In genomic region chr14:122875636-122876035, GRCm38 (mm10) we compare ENCODE assay signal across 10 mouse cellular contexts. TPM values are rescaled to one million over a fixed set of nuclear protein-coding genes. Genes with fewer than 3 reads are reported as not detected.
DNase-seq lines count a peak whose midpoint lies in the region; ATAC-seq and TF ChIP-seq lines count a peak whose summit lies in the region.
"Had no signal": no experiment of that assay in that cellular context is flagged by ENCODE, and none has a peak within 500 bp of the region (broad histone marks: within the 10 kb centered on the region; RNA-seq: fewer than 3 reads in every experiment).

No protein-coding gene starts in this region.

- no peak for ATAC-seq in forebrain, embryonic 16.5 days
- ATAC-seq in midbrain, embryonic 12.5 days (ENCODE audit: low FRiP score, low read depth) = peak; percentile 4; the same call in 1 of the 2 replicates

- no peak overlapping the region for H3K4me2 ChIP-seq in forebrain, embryonic 16.5 days (ENCODE audit: low read length)
- no peak overlapping the region for H3K4me2 ChIP-seq in midbrain, embryonic 12.5 days (replicated peaks)
- H3K4me2 ChIP-seq: embryonic facial prominence, embryonic 12.5 days had no signal

- no peaks in the 10 kb centered on the region for H3K36me3 ChIP-seq in forebrain, embryonic 16.5 days (ENCODE audit: control insufficient read depth, insufficient read depth)
- H3K36me3 ChIP-seq in midbrain, embryonic 12.5 days = no peaks in the 10 kb centered on the region
- H3K36me3 ChIP-seq: embryonic facial prominence, embryonic 12.5 days had no signal

- H3K27me3 ChIP-seq in forebrain, embryonic 16.5 days (replicated peaks; ENCODE audit: control insufficient read depth, insufficient read depth, low read length) = peaks cover 17% of the 10 kb centered on the region
- peaks cover 14% of the 10 kb centered on the region for H3K27me3 ChIP-seq in midbrain, embryonic 12.5 days
- H3K27me3 ChIP-seq: embryonic facial prominence, embryonic 12.5 days had no signal

- no peak for TF ChIP-seq CTCF in brain, embryonic 14.5 days (IDR thresholded peaks at IDR 0.05; ENCODE audit: borderline replicate concordance, extremely low read depth, insufficient read depth, insufficient read length)

- peak; percentile 41 for DNase-seq in cerebellum, adult 8-10 months
- DNase-seq in cerebellum, adult 9-11 months = no peak
- peak; percentile 69 for DNase-seq in brain, embryonic 14.5 days (ENCODE audit: low read depth)
- no peak for DNase-seq in kidney, adult 9 months
- no peak for DNase-seq in spleen, postnatal 4 days (ENCODE audit: low spot score in 2 of 2)
- DNase-seq in adrenal gland, adult (ENCODE audit: inconsistent age in 2 of 2, low spot score in 1 of 2) = no peak

- no peaks in the 10 kb centered on the region for H3K9me3 ChIP-seq in forebrain, embryonic 16.5 days (ENCODE audit: control insufficient read depth, low read length)
- no peaks in the 10 kb centered on the region for H3K9me3 ChIP-seq in midbrain, embryonic 12.5 days
- H3K9me3 ChIP-seq: embryonic facial prominence, embryonic 12.5 days; G1E had no signal

- no peak overlapping the region for H3K4me3 ChIP-seq in forebrain, embryonic 16.5 days (replicated peaks; ENCODE audit: low read length)
- no peak overlapping the region for H3K4me3 ChIP-seq in midbrain, embryonic 12.5 days
- H3K4me3 ChIP-seq: embryonic facial prominence, embryonic 12.5 days had no signal

- peak overlapping the region; percentile 29; the same call in 1 of the 2 replicates for H3K9ac ChIP-seq in forebrain, embryonic 16.5 days (replicated peaks; ENCODE audit: low read depth, low read length)
- H3K9ac ChIP-seq in midbrain, embryonic 12.5 days (replicated peaks) = no peak overlapping the region
- H3K9ac ChIP-seq: embryonic facial prominence, embryonic 12.5 days had no signal

- WGBS in forebrain, embryonic 16.5 days = 44% methylated on average over 6 of the region's 6 CpGs
- WGBS in midbrain, embryonic 12.5 days = 38% methylated on average over 6 of the region's 6 CpGs

- H3K27ac ChIP-seq in forebrain, embryonic 16.5 days (ENCODE audit: low read length) = peak overlapping the region; percentile 19
- H3K27ac ChIP-seq in midbrain, embryonic 12.5 days (replicated peaks) = peak overlapping the region; percentile 42
- H3K27ac ChIP-seq: embryonic facial prominence, embryonic 12.5 days had no signal

- no peak for TF ChIP-seq POLR2A in brain, embryonic 14.5 days (IDR thresholded peaks at IDR 0.05; ENCODE audit: borderline replicate concordance, extremely low read depth, insufficient read depth, insufficient read length, poor library complexity, severe bottlenecking)

- peaks cover 31% of the 10 kb centered on the region for H3K4me1 ChIP-seq in forebrain, embryonic 16.5 days (replicated peaks; ENCODE audit: control insufficient read depth, insufficient read depth, low read length)
- H3K4me1 ChIP-seq in midbrain, embryonic 12.5 days = peaks cover 36% of the 10 kb centered on the region

RNA-seq across cellular contexts. Expression of gene Ggact, which starts 37.9 kb away (rescaled TPM):
- polyA plus RNA-seq in brain, embryonic 14.5 days (2012; rRNA removed) = 6.1 and 8.4 TPM in 2 replicates
- 6.2 and 6.5 TPM in 2 replicates for polyA plus RNA-seq in forebrain, embryonic 16.5 days (2015; fragmentation: Nextera tagmentation; extraction: Ambion mirVana)
- polyA plus RNA-seq in midbrain, embryonic 12.5 days (2016; fragmentation: Nextera tagmentation; extraction: Ambion mirVana) = 5.1 and 8.4 TPM in 2 replicates

Comparison
In these comparisons a context has a peak if more than half of its experiments do, and no peak if none do; other contexts are left out.
1. DNase-seq: peak in cerebellum, adult 8-10 months (single experiment) and brain, embryonic 14.5 days (single experiment); none in cerebellum, adult 9-11 months (single experiment), kidney, adult 9 months (single experiment), spleen, postnatal 4 days (0 of 2) and adrenal gland, adult (0 of 2).